Comparison of ENCODE assay signal across 11 mouse cellular contexts in genomic region chr19:60252021-60252420, GRCm38 (mm10). TPM values are rescaled to one million over a fixed set of nuclear protein-coding genes. Genes with fewer than 3 reads are reported as not detected.
DNase-seq lines count a peak whose midpoint lies in the region; ATAC-seq and TF ChIP-seq lines count a peak whose summit lies in the region.
"Had no signal": no experiment of that assay in that cellular context is flagged by ENCODE, and none has a peak within 500 bp of the region (broad histone marks: within the 10 kb centered on the region; RNA-seq: fewer than 3 reads in every experiment).

No protein-coding gene starts in this region.

- H3K27me3 ChIP-seq in lung, postnatal 0 days (replicated peaks; ENCODE audit: insufficient read depth, low read length) = no peaks in the 10 kb centered on the region
- H3K27me3 ChIP-seq: heart, embryonic 15.5 days; megakaryocyte, embryonic 14.5 days had no signal

- no peaks in the 10 kb centered on the region for H3K9me3 ChIP-seq in lung, postnatal 0 days (ENCODE audit: low read length)
- H3K9me3 ChIP-seq: heart, embryonic 15.5 days; megakaryocyte, embryonic 14.5 days had no signal

- H3K4me1 ChIP-seq in lung, postnatal 0 days (ENCODE audit: insufficient read depth, low read depth, low read length) = no peaks in the 10 kb centered on the region
- H3K4me1 ChIP-seq: heart, embryonic 15.5 days; megakaryocyte, embryonic 14.5 days had no signal

- no peak overlapping the region for H3K4me3 ChIP-seq in lung, postnatal 0 days (ENCODE audit: low read depth, low read length)
- H3K4me3 ChIP-seq: heart, embryonic 15.5 days; megakaryocyte, embryonic 14.5 days had no signal

- peak; percentile 54 for TF ChIP-seq CTCF in lung, postnatal 0 days (IDR thresholded peaks at IDR 0.05)

- no peak overlapping the region for H3K9ac ChIP-seq in lung, postnatal 0 days (replicated peaks; ENCODE audit: low read depth)
- H3K9ac ChIP-seq: heart, embryonic 15.5 days had no signal

- no peak overlapping the region for H3K4me2 ChIP-seq in lung, postnatal 0 days (replicated peaks; ENCODE audit: low read depth, low read length)
- H3K4me2 ChIP-seq: heart, embryonic 15.5 days had no signal

- H3K27ac ChIP-seq in lung, postnatal 0 days (ENCODE audit: low read length) = no peak overlapping the region
- H3K27ac ChIP-seq: heart, embryonic 15.5 days had no signal

- DNase-seq in adrenal gland, postnatal 10 days = peak; percentile 11
- DNase-seq in adrenal gland, adult 8-10 months = no peak
- no peak for DNase-seq in lung, postnatal 0 days (ENCODE audit: low spot score)
- no peak for DNase-seq in lung, postnatal 25 days (ENCODE audit: low spot score)
- DNase-seq in thymus, postnatal 0 days (ENCODE audit: low spot score) = peak; percentile 21
- DNase-seq in cerebellum, adult 11 months = no peak
- DNase-seq in layer of hippocampus, adult 8-10 months (ENCODE audit: low spot score in 2 of 2) = no peak
- DNase-seq: kidney, adult 11 months had no signal

- no peak for ATAC-seq in lung, postnatal 0 days
- 0 out of 2 replicates have a peak, but pooled peaks have one; percentile 52 for ATAC-seq in common myeloid progenitor, adult 5-6 weeks (replicated peaks; ENCODE audit: low read depth, poor library complexity, severe bottlenecking)

- TF ChIP-seq EP300 in lung, postnatal 0 days (IDR thresholded peaks at IDR 0.05) = no peak

- WGBS in lung, postnatal 0 days = 33% methylated on average over 2 of the region's 2 CpGs

- H3K36me3 ChIP-seq in lung, postnatal 0 days (ENCODE audit: insufficient read depth, low read length) = no peaks in the 10 kb centered on the region
- H3K36me3 ChIP-seq: heart, embryonic 15.5 days had no signal

RNA-seq across cellular contexts. Expression of gene Fam204a, which starts 25.5 kb away (rescaled TPM):
- total RNA-seq in adrenal gland, postnatal 10 days (2021) = 10 to 100 TPM; 31.3 to 40.2 TPM
- total RNA-seq in adrenal gland, adult 8-10 months (2022) = 10 to 100 TPM; 19.7 to 42.3 (median 35.9) TPM
- polyA plus RNA-seq in lung, postnatal 0 days (2015; fragmentation: Nextera tagmentation; extraction: Ambion mirVana) = 49.4 and 54.2 TPM in 2 replicates
- 56.4 and 96.2 TPM in 2 replicates for total RNA-seq in common myeloid progenitor, adult 5-6 weeks (2017)
- polyA plus RNA-seq in thymus, postnatal 0 days (2015; fragmentation: Nextera tagmentation; extraction: Ambion mirVana) = 57.5 and 76.0 TPM in 2 replicates
- 10 to 100 TPM; 28.1 to 35.0 (median 31.2) TPM for total RNA-seq in layer of hippocampus, adult 8-10 months (2022)

Comparison
In these comparisons a context has a peak if more than half of its experiments do, and no peak if none do; other contexts are left out.
1. DNase-seq: peak in adrenal gland, postnatal 10 days (single experiment) and thymus, postnatal 0 days (single experiment); none in adrenal gland, adult 8-10 months (single experiment), lung, postnatal 0 days (single experiment), lung, postnatal 25 days (single experiment), cerebellum, adult 11 months (single experiment) and layer of hippocampus, adult 8-10 months (0 of 2).